Mouse (Mus musculus) urinary bladder, postnatal 14 days (tissue): ENCODE results near the gene Per1.

Experiments used
- DNase-seq: peaks from one replicate; pipeline ENCODE4 v3.0.0; 2021; ENCODE audit warnings: low spot score

Gene Per1

DNA sequence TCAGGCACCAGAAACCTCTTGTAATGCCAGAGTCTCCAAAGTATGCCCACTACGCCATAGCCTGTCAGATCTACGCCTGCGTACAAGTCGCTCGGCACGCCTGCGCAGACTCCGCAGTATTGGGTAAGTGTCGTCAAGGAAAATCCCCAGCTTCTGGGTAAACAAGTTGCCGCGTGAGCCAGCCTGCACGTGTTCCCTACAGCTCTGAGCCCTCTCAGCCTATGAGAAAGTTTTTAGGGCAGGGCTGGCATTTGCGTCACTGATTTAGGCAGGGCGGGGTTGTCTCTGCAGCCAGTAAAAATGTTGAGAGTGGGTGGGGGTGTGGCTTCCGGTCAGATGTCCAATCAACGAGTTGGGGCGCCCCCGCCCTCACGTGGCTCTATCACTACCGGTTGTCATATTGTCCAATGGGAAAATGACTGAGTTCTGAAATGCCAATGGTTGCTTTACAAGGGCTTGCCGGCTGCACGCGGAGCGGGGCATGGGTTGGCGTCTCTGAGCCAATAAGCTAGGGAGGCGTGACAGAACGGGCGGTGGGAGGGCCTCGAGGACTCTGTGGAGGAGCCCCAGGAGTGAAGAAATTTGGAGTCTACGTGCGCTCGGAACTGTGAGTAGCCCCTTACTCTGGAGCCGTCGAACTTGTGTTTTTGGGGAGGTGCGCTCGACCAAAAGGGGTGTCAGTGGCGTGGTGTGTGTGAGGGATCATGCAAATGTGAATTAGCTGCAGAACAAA, at the start of gene Per1:
Gene Per1 (plus strand): TSS at position 521 of the 733 bp plus-strand sequence.
- DNase-seq: peak; percentile 99

DNA sequence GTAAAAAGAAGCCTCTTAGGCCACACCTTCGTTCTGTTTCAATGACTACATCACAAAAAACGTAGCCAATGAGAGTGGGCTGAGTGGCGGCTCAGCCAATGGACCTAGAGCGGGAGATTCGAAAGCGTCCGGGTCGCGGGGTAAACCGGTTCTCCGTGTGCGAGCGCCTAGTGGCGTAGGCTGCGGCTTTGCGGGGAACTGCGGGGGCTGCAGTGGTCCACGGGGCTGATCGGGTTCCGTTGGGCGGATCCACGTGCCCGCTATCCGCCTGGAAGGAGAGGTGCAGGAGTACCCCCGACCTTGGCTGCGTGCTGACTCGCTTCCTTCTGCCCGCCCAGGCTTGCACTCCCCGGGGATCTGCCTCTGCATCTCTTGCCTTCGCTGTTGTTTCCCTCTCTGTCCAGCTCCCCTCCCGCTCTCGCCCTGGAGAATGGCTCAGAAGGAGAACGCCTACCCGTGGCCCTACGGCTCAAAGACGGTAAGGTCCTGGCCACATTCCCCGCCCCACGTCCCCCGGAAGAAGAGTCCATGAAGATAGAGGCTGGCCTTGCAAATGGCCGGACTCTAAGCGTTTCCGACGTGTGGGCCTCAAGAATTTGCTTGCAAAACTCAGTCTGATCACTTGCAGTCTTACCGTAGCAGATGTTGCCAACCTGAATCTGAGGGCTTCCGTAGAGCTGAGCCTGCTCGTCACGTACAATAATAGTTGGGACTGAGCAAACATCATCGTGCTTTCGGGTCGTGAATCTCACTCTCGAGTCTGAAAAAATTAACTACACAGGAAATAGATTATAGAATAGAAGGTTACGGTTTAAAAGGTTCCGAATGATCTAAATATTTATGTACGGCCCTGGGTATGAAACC, 49.3 kb upstream of the Per1 start, which contains the start of gene Aurkb:
Gene Aurkb (plus strand): TSS at position 117 of the 864 bp plus-strand sequence.
- DNase-seq: peak; percentile 88

DNA sequence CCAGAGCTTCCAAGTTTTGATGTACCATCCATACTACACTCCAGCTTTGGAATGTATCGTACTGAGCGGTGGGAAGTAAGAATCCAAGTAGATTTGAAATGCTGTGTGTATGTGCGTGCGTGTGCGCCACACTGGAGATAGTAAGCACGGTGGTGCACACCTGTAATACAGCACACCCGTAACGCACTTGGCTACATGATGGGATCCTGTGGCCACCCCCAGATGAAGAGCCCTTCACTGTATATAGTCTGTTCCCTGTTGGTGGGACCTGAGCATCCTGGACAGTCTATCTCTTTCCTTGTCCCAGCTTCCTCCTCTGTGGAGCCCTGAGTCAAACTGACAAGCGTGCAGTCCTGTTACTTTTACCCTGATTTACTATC, 48.6 kb upstream of the Per1 start:
- DNase-seq: no peak

DNA sequence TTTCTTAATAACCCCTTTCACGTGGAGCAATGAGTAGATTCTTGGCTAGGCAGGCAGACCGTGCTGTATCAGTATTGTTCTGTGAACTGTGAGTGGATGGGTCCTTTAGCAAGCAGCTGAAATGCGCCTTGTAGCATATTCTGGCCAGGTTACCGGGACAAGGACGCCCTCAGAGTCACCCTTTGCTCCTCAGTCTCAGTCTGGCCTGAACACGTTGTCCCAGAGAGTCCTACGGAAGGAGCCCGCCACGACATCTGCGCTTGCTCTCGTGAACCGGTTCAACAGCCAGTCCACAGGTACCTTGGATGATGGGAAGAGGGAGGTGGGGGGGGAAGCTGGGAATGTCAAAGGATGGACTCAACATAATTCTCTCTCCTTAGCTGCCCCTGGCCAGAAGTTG, 47.4 kb upstream of the Per1 start:
- DNase-seq: no peak

DNA sequence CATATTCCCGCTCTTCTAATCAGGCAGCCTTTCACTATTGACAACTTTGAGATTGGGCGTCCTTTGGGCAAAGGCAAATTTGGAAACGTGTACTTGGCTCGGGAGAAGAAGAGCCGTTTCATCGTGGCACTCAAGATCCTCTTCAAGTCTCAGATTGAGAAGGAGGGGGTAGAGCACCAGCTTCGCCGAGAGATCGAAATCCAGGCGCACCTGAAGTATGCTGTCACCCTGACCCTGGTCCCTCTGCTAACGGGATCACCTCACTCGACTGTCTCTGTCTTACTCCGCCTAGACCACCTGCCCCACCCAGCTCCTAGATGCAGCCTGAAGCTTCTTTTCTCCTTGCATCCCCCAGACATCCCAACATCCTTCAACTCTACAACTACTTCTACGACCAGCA, 46.9 kb upstream of the Per1 start:
- no peak for DNase-seq

DNA sequence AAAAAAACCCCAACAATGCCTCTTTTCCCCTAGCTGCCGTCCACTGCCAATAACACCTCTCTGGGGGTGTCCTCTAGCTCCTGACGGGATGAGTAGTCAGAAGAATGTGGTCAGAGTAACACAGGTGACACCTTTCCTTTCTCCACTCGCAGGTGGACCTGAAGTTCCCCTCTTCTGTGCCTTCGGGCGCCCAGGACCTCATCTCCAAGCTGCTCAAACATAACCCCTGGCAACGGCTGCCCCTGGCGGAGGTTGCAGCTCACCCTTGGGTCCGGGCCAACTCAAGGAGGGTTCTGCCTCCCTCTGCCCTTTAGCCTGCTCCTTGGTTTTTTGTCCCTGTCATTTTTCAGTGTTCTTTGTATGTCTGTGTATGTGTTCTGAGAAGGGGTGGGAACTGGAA, 44.3 kb upstream of the Per1 start:
- no peak for DNase-seq

DNA sequence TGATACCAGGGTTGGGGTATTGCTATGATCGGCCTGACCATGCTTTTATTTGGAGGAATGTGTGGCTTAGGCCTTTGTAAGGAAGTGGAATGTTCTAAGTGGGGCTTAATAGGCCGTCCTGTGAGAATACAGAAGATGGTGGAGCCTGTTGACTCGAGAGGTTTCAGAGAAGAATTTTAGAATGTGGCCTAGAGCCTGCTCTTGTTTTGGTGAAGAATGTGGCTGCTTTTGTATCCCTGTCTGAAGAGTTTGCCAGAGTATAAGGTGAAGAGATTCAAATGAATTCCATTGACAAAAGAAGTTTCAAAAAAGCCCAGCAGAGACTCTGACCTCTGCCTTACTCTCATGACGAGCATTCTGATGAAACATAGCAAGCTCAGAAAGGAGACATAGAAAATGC, 43.2 kb upstream of the Per1 start:
- no peak for DNase-seq

DNA sequence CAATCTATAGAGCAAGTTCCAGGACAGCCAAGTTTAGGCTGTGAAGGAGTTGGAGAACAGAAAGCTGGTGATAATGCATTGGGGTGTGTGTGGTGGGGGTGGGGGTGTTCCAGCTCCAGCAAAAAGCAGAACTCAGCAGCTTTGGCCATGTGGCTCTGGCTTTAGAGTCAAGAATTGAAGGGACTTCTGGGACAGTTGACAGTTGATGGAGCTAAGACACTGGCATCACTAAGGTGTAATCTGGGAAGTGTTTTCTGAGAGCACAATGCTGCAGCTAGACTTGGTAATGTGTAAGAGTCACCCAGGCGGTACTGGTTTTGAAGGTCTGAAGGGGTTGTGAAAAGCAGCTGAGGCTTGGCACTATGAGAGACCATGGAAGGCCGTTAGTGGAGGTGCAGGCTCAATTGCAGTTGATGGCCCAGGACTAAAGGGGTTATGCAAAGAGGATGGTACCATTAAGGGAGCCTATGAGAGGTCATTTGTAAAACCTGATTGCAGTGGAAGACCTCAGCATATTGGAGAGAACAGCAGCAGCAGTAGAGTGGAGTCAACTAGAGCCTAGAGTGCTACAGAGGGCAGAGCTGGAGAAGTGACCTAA, 42.1 kb upstream of the Per1 start:
- DNase-seq: no peak

DNA sequence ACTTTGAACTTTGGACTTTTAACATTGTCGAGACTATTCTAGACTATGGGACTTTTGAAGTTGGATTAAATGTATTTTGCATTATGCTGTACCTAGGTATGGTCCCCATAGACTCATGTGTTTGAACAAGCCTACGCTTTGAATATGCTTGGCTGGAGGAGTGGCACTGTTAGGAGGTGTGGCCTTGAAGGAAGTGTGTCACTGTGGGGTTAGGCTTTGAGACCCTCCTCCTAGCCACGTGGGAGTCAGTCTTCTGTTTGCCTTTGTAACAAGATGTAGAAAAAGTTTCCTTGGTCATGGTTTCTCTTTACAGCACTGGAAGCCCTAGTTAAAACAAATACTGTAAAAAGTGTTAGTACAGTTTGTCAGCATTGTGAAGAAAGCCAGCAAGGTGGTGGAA, 41.2 kb upstream of the Per1 start:
- DNase-seq: no peak

DNA sequence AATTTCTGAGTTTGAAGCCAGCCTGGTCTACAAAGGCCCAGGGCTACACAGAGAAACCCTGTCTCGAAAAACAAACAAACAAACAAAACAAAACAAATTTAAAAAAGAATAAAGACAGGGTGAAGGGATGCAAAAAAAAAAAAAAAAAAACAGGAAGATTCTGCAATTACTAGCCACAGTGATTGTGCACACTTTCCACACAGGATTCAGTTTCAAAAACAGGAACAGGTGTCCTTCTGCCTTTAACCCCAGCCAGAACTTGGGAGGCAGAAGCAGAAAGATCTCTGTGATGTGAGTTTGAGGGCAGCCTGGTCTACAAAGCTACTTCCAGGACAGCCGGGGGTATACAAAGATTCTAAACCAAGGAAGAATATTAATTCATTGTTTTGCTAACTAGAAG, 36.8 kb upstream of the Per1 start:
- no peak for DNase-seq

DNA sequence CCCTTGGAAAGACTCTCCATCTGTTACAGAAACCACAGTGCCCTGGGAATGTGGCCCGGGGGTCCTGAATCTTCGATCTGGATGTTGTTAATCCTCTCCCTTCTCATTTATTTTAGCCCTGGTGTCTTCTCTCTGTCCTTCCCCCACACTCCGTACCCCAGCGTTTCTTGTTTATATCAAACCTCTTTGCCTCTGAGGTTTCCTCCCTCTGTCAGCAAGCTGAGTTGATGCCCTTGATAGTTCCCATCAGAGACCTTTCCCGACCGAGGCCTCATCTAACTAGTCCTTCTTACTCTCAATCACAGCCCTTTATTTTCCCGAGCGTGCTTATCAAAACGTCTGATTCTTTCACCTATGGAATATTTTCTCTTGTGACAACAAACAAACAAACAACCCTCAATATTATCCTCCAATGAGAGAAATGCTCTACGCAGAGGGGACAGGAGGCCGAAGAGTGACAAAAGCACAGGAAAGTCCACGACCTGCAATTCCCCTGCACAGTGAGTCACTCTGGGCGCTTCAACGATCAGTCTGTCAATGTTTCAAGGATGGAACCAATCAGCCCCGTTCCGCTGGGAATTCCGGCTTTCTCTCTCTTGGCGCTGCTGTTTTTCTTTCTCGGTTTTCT, 36.2 kb upstream of the Per1 start:
- DNase-seq: no peak

DNA sequence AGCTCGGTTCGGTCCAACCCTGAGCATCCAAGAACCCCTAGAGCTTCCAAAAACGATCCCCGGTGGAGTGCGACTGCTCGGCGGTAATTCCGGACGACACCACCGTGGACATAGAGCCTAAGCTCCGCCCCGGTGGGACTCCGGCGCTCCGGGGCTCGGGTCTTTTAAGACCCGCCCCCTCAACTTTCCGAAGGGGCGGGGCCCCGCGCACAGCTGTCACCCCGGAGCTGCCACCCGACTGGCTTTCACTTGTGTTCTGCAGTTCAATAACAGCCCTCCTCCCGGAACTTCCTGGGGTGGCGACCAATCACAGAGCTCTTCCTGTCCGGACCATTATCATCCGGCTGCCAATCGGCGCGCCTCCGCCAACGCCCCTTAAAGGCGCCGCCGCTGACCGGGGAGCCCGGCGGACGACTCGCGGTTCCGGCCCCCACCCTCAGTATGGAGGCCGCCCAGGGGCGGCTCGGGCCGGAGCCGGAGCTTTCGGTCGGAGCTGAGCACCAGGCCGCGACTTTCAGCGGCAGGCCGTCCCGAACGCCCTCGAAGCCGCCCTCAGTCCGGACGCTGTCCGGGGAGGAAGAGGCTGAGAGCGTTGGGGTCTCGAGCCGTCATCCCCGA, 35.6 kb upstream of the Per1 start, which contains the start of gene Borcs6:
Gene Borcs6 (plus strand): TSS at position 361 of the 618 bp plus-strand sequence.
- DNase-seq: peak; percentile 95

DNA sequence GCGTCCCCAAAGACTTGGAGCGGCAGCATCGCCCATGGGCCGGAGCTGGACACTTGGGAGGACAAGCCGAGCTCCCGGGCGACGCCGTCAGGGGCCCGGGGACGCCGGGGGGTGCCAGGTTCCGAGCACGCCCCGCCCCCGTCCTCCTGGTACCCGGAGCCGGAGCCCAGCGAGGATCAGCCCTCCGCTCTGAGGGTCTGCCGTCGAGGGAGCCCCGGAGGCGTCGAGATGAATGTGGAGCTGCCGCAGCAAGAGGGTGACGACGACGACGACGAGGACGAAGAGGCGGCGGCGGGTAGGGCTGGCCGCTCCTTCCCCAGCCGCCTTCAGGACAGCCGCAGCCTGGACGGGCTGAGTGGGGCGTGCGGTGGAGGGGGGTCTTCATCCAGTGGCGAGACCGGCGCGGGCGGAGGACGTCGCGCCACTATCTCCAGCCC, 35.0 kb upstream of the Per1 start:
- peak; percentile 49 for DNase-seq

DNA sequence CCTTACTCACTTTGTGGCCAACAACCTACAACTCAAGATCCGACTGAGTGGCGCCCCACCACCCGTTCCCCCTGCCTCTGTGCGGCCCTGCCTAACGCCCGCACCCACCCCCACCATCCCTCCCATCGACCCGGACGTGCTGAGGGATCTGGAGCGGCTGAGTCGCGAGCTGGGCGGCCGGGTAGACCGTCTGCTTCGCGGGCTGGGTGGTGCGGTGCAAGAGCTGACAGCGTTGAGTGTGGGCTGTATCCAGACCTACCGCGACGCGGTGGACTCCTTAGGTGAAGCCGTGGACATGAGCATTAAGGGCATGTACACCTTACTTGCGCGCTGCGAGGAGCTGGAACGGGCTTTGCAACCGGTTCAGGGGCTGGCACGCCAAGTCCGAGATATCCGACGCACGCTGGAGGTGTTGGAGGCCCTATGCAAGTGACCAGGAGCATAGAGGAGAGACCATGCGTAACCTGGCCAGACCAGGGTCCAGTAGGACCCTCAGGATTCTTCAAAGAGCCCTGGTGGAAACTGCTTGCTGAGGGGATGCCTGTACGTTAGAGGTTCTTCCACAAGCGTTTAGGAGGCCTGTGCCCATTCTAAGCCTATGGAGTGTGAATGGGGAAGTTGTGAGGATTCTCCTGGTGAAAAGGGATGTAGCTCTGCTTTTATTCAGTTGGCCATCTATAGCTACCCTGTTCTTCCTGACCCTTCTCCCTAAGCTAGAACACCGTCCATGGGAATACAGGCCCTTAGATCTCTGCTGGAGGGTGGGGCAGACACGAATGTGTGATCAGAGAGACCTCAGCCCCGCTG, 34.4 kb upstream of the Per1 start:
- DNase-seq: peak; percentile 51

DNA sequence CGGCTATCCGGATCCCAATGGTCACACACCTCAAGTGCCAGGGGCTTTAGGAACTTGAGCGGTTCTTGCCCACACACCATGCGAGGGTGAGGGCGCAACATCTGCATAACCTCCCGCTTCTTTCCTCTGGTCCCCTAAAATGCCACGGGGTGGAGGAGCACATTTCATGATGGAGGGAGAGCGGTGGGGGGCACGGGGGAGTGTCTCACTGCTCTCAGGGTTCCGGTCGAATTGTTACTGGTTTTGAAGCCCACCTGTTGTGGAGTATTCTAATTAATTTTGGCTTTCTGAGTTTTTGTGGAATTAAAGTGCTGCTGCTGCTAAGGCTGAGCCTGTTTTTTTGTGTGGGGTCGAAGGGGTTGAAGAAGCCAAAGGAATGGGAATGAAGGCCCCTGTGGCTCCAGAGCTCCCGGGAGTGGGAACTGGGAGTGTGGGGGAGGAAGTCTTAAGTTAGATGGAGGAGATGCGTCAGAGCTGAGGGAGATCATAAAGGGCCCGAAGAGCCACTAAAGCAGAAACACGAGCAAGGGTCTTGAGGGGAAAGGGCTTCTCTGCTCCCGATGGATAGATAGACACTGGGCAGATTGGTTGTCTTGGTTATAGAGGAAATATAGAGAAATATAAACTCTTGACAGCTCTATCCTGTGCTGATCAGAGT, 33.6 kb upstream of the Per1 start:
- DNase-seq: no peak

DNA sequence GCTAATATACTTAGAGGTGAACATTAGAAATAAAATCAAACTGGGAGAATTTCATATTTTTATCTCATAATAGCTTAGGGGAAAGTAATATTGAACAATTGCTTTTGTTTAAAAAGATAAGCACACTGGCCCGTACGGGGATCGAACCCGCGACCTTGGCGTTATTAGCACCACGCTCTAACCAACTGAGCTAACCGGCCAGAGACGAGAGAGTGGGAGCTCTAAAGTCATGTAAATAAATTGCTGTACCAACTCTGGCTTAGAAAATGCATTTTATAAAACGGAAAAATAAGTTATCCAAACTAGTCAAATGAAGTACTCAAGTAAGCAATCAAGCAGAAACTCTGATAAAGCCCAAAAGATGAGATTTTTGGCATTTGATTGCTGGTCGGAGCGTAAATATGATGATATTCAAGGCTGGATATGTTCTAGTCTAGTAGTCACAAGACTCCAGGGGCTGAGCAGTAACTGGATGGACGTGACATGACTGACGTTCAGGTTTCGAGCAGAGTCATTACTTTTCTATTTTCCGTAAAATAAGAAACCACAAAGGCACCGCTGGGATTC, 32.7 kb upstream of the Per1 start:
- peak; percentile 77 for DNase-seq

DNA sequence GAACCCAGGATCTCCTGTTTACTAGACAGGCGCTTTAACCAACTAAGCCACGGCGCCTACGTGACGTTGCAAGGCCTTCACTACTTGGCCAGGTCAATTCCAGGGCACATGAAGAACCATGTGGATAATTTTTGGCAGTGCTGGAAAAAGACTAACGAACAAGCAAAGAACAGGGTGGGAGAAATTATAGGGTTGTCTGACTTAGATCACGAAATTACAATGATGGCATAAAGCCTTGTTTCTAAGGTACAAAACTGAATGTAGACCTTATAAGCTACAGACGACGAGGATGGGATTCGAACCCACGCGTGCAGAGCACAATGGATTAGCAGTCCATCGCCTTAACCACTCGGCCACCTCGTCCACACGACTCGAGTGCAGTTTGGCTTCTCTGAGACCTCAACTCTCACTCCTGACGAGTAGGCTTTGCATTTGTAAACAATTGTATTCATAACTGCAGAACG, 32.2 kb upstream of the Per1 start:
- peak; percentile 96 for DNase-seq

DNA sequence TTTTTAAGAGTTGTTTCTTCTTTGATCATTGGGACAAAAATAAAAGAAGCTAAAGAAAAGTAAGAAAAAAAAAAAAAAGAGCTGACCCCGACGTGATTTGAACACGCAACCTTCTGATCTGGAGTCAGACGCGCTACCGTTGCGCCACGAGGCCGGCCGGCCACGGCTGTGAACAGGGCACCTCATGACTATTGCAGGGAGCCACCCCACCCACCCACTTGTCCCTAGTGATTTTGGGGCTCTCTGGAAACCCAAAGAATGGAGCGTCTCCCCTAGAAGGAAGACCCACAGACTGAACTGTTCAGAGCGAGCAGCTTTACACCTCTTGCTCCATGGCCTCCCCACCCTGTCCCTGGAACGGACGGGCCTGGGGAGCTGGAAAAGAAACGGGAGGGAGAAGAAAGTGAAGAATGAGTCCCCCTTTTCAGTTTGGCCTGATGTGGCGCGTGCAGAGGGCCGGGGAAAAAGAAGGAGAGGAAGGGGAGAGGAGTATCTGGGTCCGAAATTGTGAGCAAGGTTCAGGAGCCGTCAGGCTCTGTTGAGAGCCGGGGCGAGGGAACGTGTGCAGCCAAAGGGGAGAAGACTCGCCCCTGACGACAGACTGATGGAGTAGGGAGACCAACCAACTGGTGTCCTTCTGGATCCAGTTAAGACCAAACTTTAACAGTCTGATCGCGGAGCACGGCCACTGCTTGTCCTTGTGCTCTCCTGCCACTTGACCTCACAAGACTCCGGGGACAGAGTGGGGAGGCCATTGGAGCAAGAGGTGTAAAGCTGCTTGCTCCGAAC, 31.4 kb upstream of the Per1 start:
- peak; percentile 81 for DNase-seq
